Mouse (Mus musculus) neural tube, embryonic 10.5 days (tissue): ENCODE results near the gene Eml6.

Experiments used
- DNase-seq: peaks from one replicate; pipeline ENCODE4 v3.0.0-alpha.2; 2017; ENCODE audit warnings: low spot score; ENCODE audit errors: extremely low spot score

Eml6 gene

DNA sequence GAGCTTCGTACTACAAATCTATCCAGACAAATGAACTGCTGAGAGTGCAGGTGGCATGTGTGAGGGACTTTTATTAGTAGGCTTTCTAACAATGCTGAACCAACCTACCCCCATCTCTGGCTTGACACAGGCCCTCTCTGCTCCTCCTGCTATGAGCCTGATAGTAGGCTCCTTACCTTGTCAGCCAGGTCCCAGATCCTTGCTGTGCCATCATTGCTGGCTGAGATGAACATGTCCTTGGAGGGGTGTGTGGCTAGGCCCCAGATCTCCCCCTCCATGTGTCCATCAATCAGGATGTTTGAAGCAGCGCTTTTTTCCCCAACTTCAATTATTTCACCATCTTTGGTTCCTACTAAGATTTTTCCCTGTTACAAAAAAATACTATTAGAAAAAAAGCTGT is 274.8 kb downstream of the Eml6 start:
- no peak for DNase-seq

DNA sequence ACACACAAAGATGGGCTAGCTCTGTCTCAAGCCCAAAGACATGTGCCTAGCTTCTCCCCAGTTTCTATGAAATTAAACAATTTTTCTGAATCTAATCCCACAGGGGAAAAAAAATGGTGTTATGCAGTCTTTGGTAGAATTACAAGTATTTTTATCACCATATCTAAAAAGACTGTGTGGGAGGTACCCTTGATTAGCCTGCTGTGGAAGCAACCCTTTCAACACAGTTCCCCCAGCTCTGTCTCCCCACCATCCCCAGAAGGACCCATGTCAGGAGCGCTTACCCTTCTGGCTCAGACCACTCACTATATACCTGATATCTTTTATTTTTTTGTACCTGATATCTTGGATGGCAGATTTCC is 276.4 kb downstream of the Eml6 start:
- DNase-seq, result no peak

DNA sequence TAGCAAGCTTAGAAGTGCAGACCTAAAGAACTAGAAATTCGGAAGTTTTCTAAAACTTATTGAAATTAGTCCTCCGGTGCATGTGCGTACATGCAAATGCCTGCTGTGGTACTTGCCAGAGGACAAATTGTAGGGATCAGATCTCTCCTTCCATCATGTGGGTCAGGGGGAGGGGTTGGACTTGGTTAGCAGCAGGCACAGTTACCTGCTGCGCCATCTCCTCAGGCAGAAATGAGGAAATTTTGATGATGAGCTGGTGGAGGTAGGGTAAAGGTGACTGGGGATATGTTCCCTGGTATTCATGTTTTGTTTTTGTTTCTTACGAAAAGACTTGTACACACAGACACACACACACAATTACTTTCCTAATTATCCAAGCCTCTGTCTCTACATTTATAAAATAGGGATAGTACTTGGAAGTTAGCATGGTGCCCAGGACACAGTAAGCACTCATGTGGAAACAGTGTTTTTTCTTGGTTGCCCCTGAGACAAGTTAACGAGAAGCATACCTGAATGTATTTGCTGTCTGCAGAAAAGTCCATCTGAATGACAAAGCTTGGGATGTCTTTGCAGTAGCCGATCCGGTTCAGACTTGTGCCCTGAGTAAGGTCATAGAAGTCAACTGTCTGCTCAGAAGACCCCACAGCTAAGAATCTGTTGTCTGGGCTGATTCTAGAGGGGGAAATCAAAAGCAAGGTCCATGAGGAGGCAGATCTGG is 276.9 kb downstream of the Eml6 start:
- DNase-seq, result no peak

GRCm38 (mm10) chr11:29747881-29748280 is 278.0 kb downstream of the Eml6 start:
- DNase-seq, result no peak

DNA sequence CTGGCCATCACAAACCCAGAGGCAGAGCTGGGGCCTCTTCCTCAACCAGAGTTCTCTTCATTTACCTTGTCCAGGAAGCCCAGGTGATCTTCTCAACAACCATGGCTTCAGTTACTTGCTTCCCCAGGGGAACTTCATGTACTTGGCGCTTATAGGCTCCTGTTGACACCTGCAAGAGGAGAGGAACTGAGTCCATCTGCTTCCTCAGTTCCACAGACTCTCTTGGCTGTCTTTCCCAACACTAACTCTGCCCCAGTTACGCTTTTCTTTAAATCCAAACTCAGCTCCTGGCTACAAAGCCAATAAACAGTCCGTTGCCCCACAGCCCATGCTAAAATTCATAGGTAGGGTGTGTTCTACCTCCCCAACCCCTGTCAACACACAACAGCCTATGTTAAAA is 278.5 kb downstream of the Eml6 start:
- no peak for DNase-seq

DNA sequence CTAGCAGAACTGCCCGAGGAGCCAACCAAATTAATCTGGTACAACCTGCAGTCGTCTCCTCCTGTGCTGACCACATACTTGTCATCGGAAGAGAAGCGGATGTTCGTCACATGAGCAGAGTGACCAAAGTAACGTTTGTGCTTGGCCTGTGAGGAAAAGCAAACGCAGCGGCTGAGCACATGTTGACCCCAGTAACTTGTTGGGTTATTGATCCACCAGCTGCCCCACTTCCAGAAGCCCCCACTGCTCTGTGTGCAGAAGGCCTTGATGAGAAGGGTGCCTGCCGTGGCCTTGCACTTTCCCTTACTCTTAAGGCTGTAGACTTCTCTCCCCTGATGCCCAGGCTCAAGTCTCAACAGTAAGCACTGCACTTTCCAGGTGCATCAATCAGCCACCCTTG is 279.6 kb downstream of the Eml6 start:
- DNase-seq, result no peak

DNA sequence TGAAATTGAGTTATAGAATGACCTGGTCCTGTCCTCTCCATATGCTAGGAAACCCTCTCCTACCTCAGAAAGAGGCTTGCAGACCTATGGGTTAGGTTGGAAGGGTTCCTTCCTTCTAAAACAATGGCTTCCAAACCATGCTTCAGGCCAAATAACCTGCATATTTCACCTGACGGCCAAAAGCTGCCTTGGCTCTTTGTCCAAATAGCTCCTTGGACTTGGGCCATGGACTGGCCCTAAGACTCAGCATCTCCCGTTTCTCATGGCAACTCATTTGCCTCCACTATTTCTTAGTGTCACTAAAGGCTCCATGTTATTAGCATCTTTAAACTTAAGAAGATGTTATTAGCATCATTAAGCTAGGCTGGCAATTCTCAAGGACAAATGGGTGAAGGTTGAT is 280.3 kb downstream of the Eml6 start:
- DNase-seq, result no peak

GRCm38 (mm10) chr11:29744760-29745430 is 280.9 kb downstream of the Eml6 start:
- DNase-seq, result no peak

DNA sequence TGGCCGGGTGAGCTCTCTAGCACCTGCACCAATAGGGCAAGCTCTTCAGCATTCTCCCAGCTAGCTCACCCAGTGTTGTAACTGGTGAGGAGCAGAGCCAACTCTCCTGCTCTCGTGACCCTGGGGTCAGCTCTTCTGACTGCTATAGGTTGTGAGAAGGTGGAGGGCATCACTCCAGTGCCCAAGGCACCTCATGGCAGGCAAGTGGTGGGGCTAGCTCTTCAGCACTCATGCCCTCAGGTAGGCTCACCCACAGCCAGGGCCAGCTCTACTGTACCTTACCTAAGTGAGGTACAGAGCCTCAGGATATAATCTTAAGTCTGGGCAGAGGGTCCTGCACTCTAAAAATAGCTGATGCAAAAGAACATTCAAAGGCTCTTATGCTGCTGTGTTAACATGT is 286.1 kb downstream of the Eml6 start:
- DNase-seq, result no peak

DNA sequence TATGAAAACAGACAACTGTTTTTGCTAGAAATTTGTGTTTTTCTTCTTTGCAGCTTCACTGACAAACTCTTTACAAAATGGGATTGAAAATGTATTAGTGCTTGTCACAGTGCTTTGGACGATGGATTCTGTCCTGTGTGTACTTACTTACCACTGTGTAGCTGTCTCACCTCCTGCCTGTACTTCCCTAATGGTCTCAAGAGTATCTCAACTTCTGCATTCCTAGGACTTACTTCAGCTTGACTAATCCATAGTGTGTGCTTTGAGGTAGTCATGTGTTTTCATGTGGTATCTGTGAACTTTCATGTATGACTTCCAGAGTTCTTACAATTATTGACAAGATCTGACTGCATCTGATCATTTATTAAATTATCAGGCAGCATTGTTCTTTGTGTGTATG is 297.9 kb downstream of the Eml6 start:
- no peak for DNase-seq

DNA sequence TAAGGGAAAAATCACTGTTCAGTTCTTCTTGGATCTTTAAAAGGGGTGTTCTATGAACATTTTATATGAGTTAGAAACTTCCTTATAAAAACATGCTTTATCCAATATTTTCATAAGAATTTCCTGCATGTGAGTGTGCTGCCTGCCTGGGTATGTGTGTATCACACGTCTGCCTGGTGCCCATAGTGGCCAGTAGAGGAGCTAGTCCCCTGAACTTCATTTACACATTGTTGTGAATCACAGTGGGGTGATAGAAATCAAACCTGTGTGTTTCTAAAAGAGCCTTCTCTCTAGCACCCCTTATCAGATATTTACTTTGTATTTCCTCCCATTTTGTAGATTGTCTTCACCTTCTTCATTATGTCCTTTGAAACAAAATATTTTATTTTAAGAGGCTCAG is 300.2 kb downstream of the Eml6 start:
- DNase-seq, result no peak

DNA sequence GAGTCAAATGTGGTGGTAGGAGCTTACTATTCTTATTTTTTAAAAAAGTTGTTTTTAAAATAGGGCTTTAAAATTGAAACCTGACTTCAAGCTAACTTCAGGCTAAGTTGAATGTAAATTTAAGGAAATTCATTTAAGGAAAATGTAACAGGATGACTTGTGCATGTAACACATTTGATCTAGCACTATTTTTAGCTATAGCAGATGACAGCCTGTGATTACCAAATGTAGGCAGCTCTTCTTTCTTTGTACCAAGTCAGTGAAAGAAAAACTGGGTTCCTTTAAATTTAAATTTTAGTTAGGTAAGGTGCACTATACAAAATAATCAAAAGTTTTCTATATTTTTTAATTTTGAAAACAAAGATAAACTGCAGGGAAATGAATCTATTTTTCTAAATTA is 300.7 kb downstream of the Eml6 start:
- DNase-seq, result no peak

DNA sequence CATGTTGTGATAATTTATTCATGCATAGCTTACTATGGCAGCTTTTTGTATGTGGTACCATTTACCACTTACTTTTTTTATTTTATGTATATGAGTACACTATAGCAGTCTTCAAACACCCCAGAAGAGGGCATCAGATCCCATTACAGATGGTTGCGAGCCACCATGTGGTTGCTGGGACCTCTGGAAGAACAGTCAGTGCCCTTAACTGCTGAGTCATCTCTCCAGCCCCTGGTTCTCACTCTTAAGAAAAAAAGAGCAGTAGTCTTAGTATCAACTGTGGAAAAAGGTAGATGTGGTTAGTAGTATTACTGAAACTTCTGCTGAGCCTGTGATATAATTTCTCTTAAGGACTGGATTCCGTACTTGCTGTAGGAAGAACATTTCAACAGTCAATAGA is 301.6 kb downstream of the Eml6 start:
- DNase-seq, result no peak

DNA sequence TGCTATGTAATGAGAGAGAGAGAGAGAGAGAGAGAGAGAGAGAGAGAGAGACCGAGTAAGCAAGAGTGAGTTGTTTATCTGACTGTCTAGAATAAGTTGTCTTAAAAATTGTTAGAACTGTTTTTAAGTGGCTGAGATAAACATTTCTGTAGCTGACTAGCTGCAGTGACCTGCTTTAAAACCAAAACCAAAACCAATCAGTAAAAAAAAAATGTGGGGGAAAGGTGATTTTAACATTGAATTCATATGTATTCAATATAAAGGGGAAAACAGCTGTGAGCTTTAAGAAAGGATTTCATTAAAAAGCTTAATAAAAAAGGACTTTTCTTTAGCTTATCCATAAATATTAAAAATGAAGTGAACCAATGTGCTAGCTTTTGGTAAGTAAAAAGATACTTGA is 306.2 kb downstream of the Eml6 start:
- DNase-seq, result no peak

DNA sequence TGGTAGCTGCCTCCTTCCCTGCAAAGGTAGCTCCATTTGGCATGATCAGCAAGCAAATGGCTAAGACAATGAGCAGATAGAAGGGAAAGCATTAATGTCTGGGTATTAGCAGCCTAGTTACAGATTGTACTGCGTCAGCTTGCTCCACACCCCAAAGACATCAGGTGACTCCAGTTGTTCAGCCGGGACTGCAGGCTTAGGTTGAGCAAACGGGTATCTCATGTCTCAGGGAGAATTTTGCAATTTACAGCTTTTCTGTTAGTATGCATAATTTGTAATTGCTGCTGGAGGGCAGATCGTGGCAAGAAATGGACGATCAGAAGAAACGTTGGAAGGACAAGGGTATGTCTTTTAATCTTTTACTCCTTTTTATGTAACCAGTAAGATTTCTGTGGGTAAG is 307.3 kb downstream of the Eml6 start:
- DNase-seq, result no peak

- DNase-seq, result no peak
These were observed 310.3 kb downstream of the Eml6 start for GRCm38 (mm10) chr11:29715499-29715898.

- no peak for DNase-seq
These were observed 311.0 kb downstream of the Eml6 start for GRCm38 (mm10) chr11:29714789-29715188.

DNA sequence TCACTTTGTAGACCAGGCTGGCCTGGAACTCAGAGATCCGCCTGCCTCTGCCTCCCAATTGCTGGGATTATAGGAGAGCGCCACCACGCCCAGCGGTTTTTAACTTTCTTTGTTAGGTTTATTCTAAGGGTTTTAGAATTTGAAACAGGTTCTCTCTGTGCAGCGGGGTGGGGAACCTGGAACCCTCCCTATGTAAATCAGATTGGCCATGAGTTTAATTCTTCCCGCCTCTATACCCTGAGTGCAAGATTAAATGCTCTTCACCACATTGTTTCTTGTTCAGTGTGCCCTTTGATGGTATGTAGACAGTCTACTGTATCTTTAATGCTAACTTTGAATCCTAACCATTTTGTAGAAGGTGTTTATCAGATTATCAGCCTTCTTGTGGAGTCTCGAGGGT is 311.7 kb downstream of the Eml6 start:
- DNase-seq, result no peak

DNA sequence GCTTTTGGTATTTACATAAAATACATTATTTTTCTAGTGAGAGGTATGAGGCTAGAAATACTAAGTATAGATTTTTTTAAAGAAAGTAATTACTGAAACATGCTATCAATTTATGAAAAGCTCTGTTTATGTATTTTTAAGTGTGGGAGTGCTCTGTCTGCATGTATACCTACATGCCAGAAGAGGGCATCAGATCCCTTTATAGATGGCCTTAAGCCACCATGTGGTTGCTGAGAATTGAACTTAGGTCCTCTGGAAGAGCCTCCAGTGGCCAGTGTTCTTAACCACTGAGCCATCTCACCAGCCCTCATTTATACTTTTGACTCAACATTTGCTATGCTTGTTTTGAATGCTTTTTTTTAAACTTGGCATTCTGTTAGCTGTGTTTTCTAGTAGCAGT is 316.3 kb downstream of the Eml6 start:
- DNase-seq, result no peak

- DNase-seq, result no peak
These were observed 319.0 kb downstream of the Eml6 start for GRCm38 (mm10) chr11:29706845-29707244.

DNA sequence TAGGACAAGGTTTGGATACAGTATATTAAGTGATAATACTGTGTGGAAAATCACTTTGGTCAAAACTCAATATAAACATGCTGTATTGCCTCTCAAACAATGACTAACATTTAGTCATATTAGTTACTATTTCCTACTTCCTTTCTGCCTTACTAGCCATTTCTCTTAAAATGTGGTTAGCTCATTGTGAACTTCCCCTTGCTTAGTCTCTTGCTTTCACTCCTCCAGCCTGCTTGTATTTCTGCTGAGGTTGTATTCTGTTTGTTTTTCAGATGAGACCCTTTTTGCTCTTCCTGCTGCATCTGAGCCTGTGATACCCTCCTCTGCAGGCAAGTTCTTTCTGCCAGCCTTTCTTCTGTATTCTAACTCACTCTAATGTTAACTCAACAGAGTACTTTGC is 320.6 kb downstream of the Eml6 start:
- no peak for DNase-seq

GRCm38 (mm10) chr11:29702721-29703120 is 323.1 kb downstream of the Eml6 start:
- no peak for DNase-seq

DNA sequence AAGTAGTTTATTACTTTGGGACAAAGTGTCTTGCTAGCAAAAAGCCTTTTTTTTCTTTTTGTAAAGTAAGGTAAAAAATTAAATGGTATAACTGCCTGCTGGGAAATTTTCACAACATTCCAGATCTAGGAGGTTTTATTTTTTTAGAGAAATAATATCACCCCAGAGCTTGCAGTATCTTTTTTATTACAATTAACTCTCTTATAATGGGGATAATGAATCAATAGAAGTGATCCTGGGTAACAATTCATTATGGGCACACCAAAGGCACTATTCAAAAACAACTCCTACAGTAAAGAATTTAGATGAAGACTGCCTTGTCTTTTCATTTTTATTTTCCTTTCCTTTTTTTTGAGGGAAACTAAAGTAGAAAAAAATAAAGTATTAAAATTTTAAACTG is 331.1 kb downstream of the Eml6 start:
- DNase-seq, result no peak
